In the genomic region with DNA sequence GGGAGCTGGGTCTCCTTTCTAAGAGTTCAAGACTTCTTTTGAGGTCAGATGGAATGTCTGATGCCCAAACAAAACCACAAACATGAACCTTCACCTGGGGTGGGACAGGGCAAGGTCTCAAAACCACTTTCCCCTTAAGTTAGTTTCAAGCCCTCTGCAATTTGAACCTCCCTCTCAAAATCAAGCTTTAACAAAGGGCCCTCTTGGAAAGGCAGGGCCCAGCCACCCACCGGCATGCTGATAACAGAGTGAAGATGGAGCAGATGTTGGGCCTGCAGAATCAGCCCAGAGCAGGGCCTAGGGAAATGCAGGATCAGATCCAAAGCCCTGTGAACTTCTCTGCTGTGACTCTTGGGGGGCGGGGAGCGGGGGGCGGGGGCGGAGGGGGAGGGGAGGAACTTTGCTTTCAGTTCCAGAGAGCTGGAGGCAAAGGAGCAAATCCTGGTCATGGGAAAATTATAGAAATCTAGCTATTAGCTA, we compare ENCODE assay signal across 19 mouse cellular contexts. TPM values are rescaled to one million over a fixed set of nuclear protein-coding genes. Genes with fewer than 3 reads are reported as not detected.
DNase-seq lines count a peak whose midpoint lies in the region; ATAC-seq and TF ChIP-seq lines count a peak whose summit lies in the region.
"Had no signal": no experiment of that assay in that cellular context is flagged by ENCODE, and none has a peak within 500 bp of the region (broad histone marks: within the 10 kb centered on the region; RNA-seq: fewer than 3 reads in every experiment).

No protein-coding gene starts in this region.

- DNase-seq in hindbrain, embryonic 10.5 days (ENCODE audit: low spot score): peak; percentile 46
- DNase-seq in hindbrain, postnatal 0 days (ENCODE audit: low spot score): no peak
- peak; percentile 91 for DNase-seq in midbrain, embryonic 11.5 days (ENCODE audit: low spot score, missing footprints)
- DNase-seq in midbrain, embryonic 14.5 days: no peak
- DNase-seq in embryonic facial prominence, embryonic 10.5 days (ENCODE audit: low spot score): peak; percentile 38
- DNase-seq in lung, adult 2 months: no peak
- DNase-seq: adrenal gland, postnatal 10 days; cerebellum, adult 9-10 months; forebrain, postnatal 0 days; left cerebral cortex, postnatal 4 days; lung, embryonic 14.5 days; lung, postnatal 4 days; right cerebral cortex, postnatal 25 days; thymus, postnatal 14 days had no signal

- H3K27ac ChIP-seq in hindbrain, embryonic 10.5 days: peak overlapping the region; percentile 84
- no peak overlapping the region for H3K27ac ChIP-seq in hindbrain, postnatal 0 days
- H3K27ac ChIP-seq in midbrain, embryonic 11.5 days (ENCODE audit: low read depth, low read length): peak overlapping the region; percentile 15; the same call in 1 of the 2 replicates
- H3K27ac ChIP-seq in midbrain, embryonic 14.5 days (replicated peaks; ENCODE audit: low read depth, low read length): no peak overlapping the region
- peak overlapping the region; percentile 59; the same call in 1 of the 2 replicates for H3K27ac ChIP-seq in embryonic facial prominence, embryonic 10.5 days (replicated peaks)
- peak overlapping the region; percentile 19; the same call in 1 of the 2 replicates for H3K27ac ChIP-seq in limb, embryonic 12.5 days
- H3K27ac ChIP-seq: liver, embryonic 12.5 days; midbrain, embryonic 12.5 days had no signal

- no peak overlapping the region for H3K9ac ChIP-seq in hindbrain, postnatal 0 days (replicated peaks; ENCODE audit: low read length)
- no peak overlapping the region; the same call in 1 of the 2 replicates for H3K9ac ChIP-seq in midbrain, embryonic 11.5 days (ENCODE audit: low read length)
- no peak overlapping the region for H3K9ac ChIP-seq in midbrain, embryonic 14.5 days (replicated peaks; ENCODE audit: low read length)
- no peak overlapping the region for H3K9ac ChIP-seq in limb, embryonic 12.5 days (replicated peaks)
- H3K9ac ChIP-seq: forebrain, postnatal 0 days; liver, embryonic 12.5 days; lung, embryonic 14.5 days; midbrain, embryonic 12.5 days had no signal

- H3K4me3 ChIP-seq in hindbrain, embryonic 10.5 days: no peak overlapping the region
- H3K4me3 ChIP-seq in hindbrain, postnatal 0 days (ENCODE audit: low read length): no peak overlapping the region
- no peak overlapping the region for H3K4me3 ChIP-seq in midbrain, embryonic 11.5 days (ENCODE audit: low read depth, low read length)
- no peak overlapping the region for H3K4me3 ChIP-seq in midbrain, embryonic 14.5 days (replicated peaks; ENCODE audit: low read depth, low read length)
- H3K4me3 ChIP-seq in embryonic facial prominence, embryonic 10.5 days: no peak overlapping the region
- H3K4me3 ChIP-seq in limb, embryonic 12.5 days (replicated peaks): no peak overlapping the region
- H3K4me3 ChIP-seq in lung, adult 2 months (replicated peaks; ENCODE audit: extremely low read depth, low read depth, low read length): no peak overlapping the region
- H3K4me3 ChIP-seq: liver, embryonic 12.5 days; midbrain, embryonic 12.5 days had no signal

- no peak for TF ChIP-seq POLR2A in lung, adult 2 months (IDR thresholded peaks at IDR 0.05; ENCODE audit: borderline replicate concordance, extremely low read depth, low read depth, low read length)

- peaks cover 99% of the 10 kb centered on the region for H3K4me1 ChIP-seq in hindbrain, embryonic 10.5 days (replicated peaks)
- H3K4me1 ChIP-seq in hindbrain, postnatal 0 days (ENCODE audit: insufficient read depth, low read length): no peaks in the 10 kb centered on the region
- peaks cover 95% of the 10 kb centered on the region for H3K4me1 ChIP-seq in midbrain, embryonic 11.5 days (ENCODE audit: control insufficient read depth, insufficient read depth, low read length)
- peaks cover 48% of the 10 kb centered on the region for H3K4me1 ChIP-seq in midbrain, embryonic 14.5 days (ENCODE audit: control insufficient read depth, insufficient read depth, low read length)
- peaks cover 94% of the 10 kb centered on the region for H3K4me1 ChIP-seq in embryonic facial prominence, embryonic 10.5 days
- peaks cover 56% of the 10 kb centered on the region for H3K4me1 ChIP-seq in limb, embryonic 12.5 days (replicated peaks)
- H3K4me1 ChIP-seq in lung, adult 2 months (ENCODE audit: control insufficient read depth, insufficient read depth, low read length): peaks cover 5% of the 10 kb centered on the region; the same call in 1 of the 2 replicates

- peaks cover 80% of the 10 kb centered on the region for H3K36me3 ChIP-seq in hindbrain, embryonic 10.5 days
- no peaks in the 10 kb centered on the region; the same call in 1 of the 2 replicates for H3K36me3 ChIP-seq in hindbrain, postnatal 0 days (ENCODE audit: insufficient read depth, low read length)
- peaks cover 9% of the 10 kb centered on the region for H3K36me3 ChIP-seq in midbrain, embryonic 11.5 days (ENCODE audit: control insufficient read depth, insufficient read depth, low read length)
- H3K36me3 ChIP-seq in midbrain, embryonic 14.5 days (ENCODE audit: control insufficient read depth, insufficient read depth, low read length): peaks cover 7% of the 10 kb centered on the region
- peaks cover 70% of the 10 kb centered on the region for H3K36me3 ChIP-seq in embryonic facial prominence, embryonic 10.5 days (replicated peaks)
- peaks cover 68% of the 10 kb centered on the region for H3K36me3 ChIP-seq in limb, embryonic 12.5 days
- H3K36me3 ChIP-seq: liver, embryonic 12.5 days; midbrain, embryonic 12.5 days had no signal

- H3K27me3 ChIP-seq in hindbrain, embryonic 10.5 days (ENCODE audit: insufficient read depth, poor library complexity, severe bottlenecking): no peaks in the 10 kb centered on the region
- H3K27me3 ChIP-seq in hindbrain, postnatal 0 days (ENCODE audit: insufficient read depth, low read length): no peaks in the 10 kb centered on the region
- no peaks in the 10 kb centered on the region for H3K27me3 ChIP-seq in midbrain, embryonic 11.5 days (ENCODE audit: control insufficient read depth, insufficient read depth, low read length)
- H3K27me3 ChIP-seq in midbrain, embryonic 14.5 days (ENCODE audit: control insufficient read depth, insufficient read depth, low read length): no peaks in the 10 kb centered on the region
- peaks cover 11% of the 10 kb centered on the region; the same call in 1 of the 2 replicates for H3K27me3 ChIP-seq in embryonic facial prominence, embryonic 10.5 days (replicated peaks; ENCODE audit: low read depth, poor library complexity, severe bottlenecking)
- no peaks in the 10 kb centered on the region for H3K27me3 ChIP-seq in limb, embryonic 12.5 days
- H3K27me3 ChIP-seq: liver, embryonic 12.5 days; midbrain, embryonic 12.5 days; Patski had no signal

- no peak for TF ChIP-seq CTCF in hindbrain, postnatal 0 days (IDR thresholded peaks at IDR 0.05; ENCODE audit: low read depth)
- TF ChIP-seq CTCF in lung, adult 2 months (IDR thresholded peaks at IDR 0.05; ENCODE audit: insufficient read depth, low read length): no peak

- no peak for ATAC-seq in hindbrain, postnatal 0 days
- no peak for ATAC-seq in midbrain, embryonic 11.5 days (ENCODE audit: low FRiP score)
- ATAC-seq in midbrain, embryonic 14.5 days (ENCODE audit: low FRiP score, low TSS enrichment): no peak
- ATAC-seq in limb, embryonic 12.5 days (ENCODE audit: insufficient number of reproducible peaks, insufficient read depth, low FRiP score, low TSS enrichment, low read depth): no peak
- ATAC-seq: forebrain, postnatal 0 days; liver, embryonic 12.5 days had no signal

- 18% methylated on average over 4 of the region's 5 CpGs for WGBS in hindbrain, embryonic 10.5 days
- 13% methylated on average over 5 of the region's 5 CpGs for WGBS in hindbrain, postnatal 0 days
- WGBS in midbrain, embryonic 11.5 days: 2% methylated on average over 4 of the region's 5 CpGs
- WGBS in midbrain, embryonic 14.5 days: 11% methylated on average over 5 of the region's 5 CpGs
- WGBS in embryonic facial prominence, embryonic 10.5 days: 10% methylated on average over 5 of the region's 5 CpGs
- 11% methylated on average over 4 of the region's 5 CpGs for WGBS in limb, embryonic 12.5 days
- WGBS in lung, adult 2 months: 52% methylated on average over 5 of the region's 5 CpGs

- H3K4me2 ChIP-seq in hindbrain, postnatal 0 days (ENCODE audit: low read depth, low read length): no peak overlapping the region
- H3K4me2 ChIP-seq in midbrain, embryonic 11.5 days: no peak overlapping the region
- no peak overlapping the region for H3K4me2 ChIP-seq in midbrain, embryonic 14.5 days (ENCODE audit: low read length)
- H3K4me2 ChIP-seq in limb, embryonic 12.5 days: no peak overlapping the region
- H3K4me2 ChIP-seq: liver, embryonic 12.5 days; lung, embryonic 14.5 days; midbrain, embryonic 12.5 days had no signal

- H3K9me3 ChIP-seq in hindbrain, embryonic 10.5 days: no peaks in the 10 kb centered on the region
- H3K9me3 ChIP-seq in hindbrain, postnatal 0 days (ENCODE audit: low read length): no peaks in the 10 kb centered on the region
- H3K9me3 ChIP-seq in midbrain, embryonic 11.5 days (ENCODE audit: control insufficient read depth, low read length): no peaks in the 10 kb centered on the region
- H3K9me3 ChIP-seq in midbrain, embryonic 14.5 days (ENCODE audit: control insufficient read depth, low read length): no peaks in the 10 kb centered on the region
- no peaks in the 10 kb centered on the region for H3K9me3 ChIP-seq in embryonic facial prominence, embryonic 10.5 days
- H3K9me3 ChIP-seq in limb, embryonic 12.5 days: no peaks in the 10 kb centered on the region
- H3K9me3 ChIP-seq: liver, embryonic 12.5 days; midbrain, embryonic 12.5 days had no signal

RNA-seq across cellular contexts. Expression of a gene that starts 19.4 kb away (rescaled TPM):
- polyA plus RNA-seq in hindbrain, embryonic 10.5 days (2016; fragmentation: Nextera tagmentation; extraction: Ambion mirVana): 21.2 and 30.5 TPM in 2 replicates
- 8.5 and 8.7 TPM in 2 replicates for total RNA-seq in hindbrain, postnatal 0 days (2014; rRNA removed)
- polyA plus RNA-seq in hindbrain, postnatal 0 days (2015; fragmentation: Nextera tagmentation; extraction: Ambion mirVana): 4.9 and 5.5 TPM in 2 replicates
- polyA plus RNA-seq in midbrain, embryonic 11.5 days (2014; fragmentation: Nextera tagmentation; extraction: Ambion mirVana): 35.4 TPM in 2 replicates
- 9.5 and 18.4 TPM in 2 replicates for polyA plus RNA-seq in midbrain, embryonic 14.5 days (2014; fragmentation: Nextera tagmentation; extraction: Ambion mirVana)
- 18.4 and 22.2 TPM in 2 replicates for polyA plus RNA-seq in embryonic facial prominence, embryonic 10.5 days (2016; fragmentation: Nextera tagmentation; extraction: Ambion mirVana)
- polyA plus RNA-seq in limb, embryonic 12.5 days (2016; fragmentation: Nextera tagmentation; extraction: Ambion mirVana): 23.3 and 26.5 TPM in 2 replicates
- polyA plus RNA-seq in lung, adult 2 months (2012; rRNA removed): 10.4 and 11.4 TPM in 2 replicates
- total RNA-seq: common myeloid progenitor, adult 5-6 weeks had no signal

Comparison
In these comparisons a context has a peak if more than half of its experiments do, and no peak if none do; other contexts are left out.
1. DNase-seq: peak in hindbrain, embryonic 10.5 days (single experiment), midbrain, embryonic 11.5 days (single experiment) and embryonic facial prominence, embryonic 10.5 days (single experiment); none in hindbrain, postnatal 0 days (single experiment), midbrain, embryonic 14.5 days (single experiment) and lung, adult 2 months (single experiment).
2. H3K27ac ChIP-seq: peak in hindbrain, embryonic 10.5 days (single experiment), midbrain, embryonic 11.5 days (single experiment), embryonic facial prominence, embryonic 10.5 days (single experiment) and limb, embryonic 12.5 days (single experiment); none in hindbrain, postnatal 0 days (single experiment) and midbrain, embryonic 14.5 days (single experiment).